Mouse (Mus musculus): ENCODE measurements around the gene Usp12. TPM values are rescaled to one million over a fixed set of nuclear protein-coding genes. Genes with fewer than 3 reads are reported as not detected.
A peak's percentile ranks its signal among the peaks of the same experiment; 100 is the strongest.

The Usp12 gene
- total and polyA plus RNA-seq, 3 experiments, result 24.5 TPM; not detected in 1

GRCm38 (mm10) chr5:146832769-146833448 is 38.1 kb upstream of the Usp12 start, which contains the start of gene Rpl21 (continued):
- TF ChIP-seq TAL1 (IDR thresholded peaks at IDR 0.05; ENCODE audit: low read length) (no peak), MXI1 (IDR thresholded peaks at IDR 0.05; ENCODE audit: low read depth, low read length) (peak; percentile 66), TBP (IDR thresholded peaks at IDR 0.05; ENCODE audit: low read depth, low read length) (peak; percentile 91)

GRCm38 (mm10) chr5:146832435-146832768 is 37.6 kb upstream of the Usp12 start:
- peaks cover 0 to 14% of the 10 kb centered on the region in 2 experiments; a peak in 2 of 4 replicates for H3K4me1 ChIP-seq (ENCODE audit: control insufficient read depth in 1 of 2, insufficient read depth in 2 of 2, low read length in 2 of 2)
- H3K9me3 ChIP-seq (replicated peaks; ENCODE audit: insufficient read depth, low read length), result no peaks in the 10 kb centered on the region
- no peak for DNase-seq (ENCODE audit: low read depth, low spot score)
- no peaks in the 10 kb centered on the region for H3K27me3 ChIP-seq (ENCODE audit: control insufficient read depth in 1 of 2, insufficient read depth in 2 of 2, low read length in 2 of 2)
- peaks cover 20% of the 10 kb centered on the region for H3K79me2 ChIP-seq (ENCODE audit: control insufficient read depth, insufficient read depth, low read length, poor library complexity)
- peak overlapping the region; percentile 59 to 95 for H3K4me3 ChIP-seq (ENCODE audit: control insufficient read depth in 1 of 2, insufficient read depth in 1 of 2, low read depth in 2 of 2, low read length in 2 of 2)
- peaks cover 12 to 26% of the 10 kb centered on the region in 2 experiments for H3K36me3 ChIP-seq (ENCODE audit: control insufficient read depth in 1 of 2, insufficient read depth in 2 of 2, low read length in 2 of 2)
- no peak for TF ChIP-seq MAZ (IDR thresholded peaks at IDR 0.05; ENCODE audit: low read depth, low read length)
- peak; percentile 75; the same call in 1 of the 2 replicates for TF ChIP-seq MXI1 (IDR thresholded peaks at IDR 0.05; ENCODE audit: low read depth, low read length)
- no peak for TF ChIP-seq BHLHE40 (IDR thresholded peaks at IDR 0.05; ENCODE audit: borderline replicate concordance, low read depth, low read length)
- 0 out of 4 replicates have a peak, but pooled peaks of 1 of the 2 experiments have one; percentile 42 for TF ChIP-seq EP300 (IDR thresholded peaks at IDR 0.05; ENCODE audit: low read depth in 1 of 2, low read length in 2 of 2)
- no peak for TF ChIP-seq GABPA (IDR thresholded peaks at IDR 0.05; ENCODE audit: low read depth, low read length)
- TF ChIP-seq KAT2A (conservative IDR thresholded peaks at IDR 0.05; ENCODE audit: low read depth, low read length), result no peak
- TF ChIP-seq TCF12 (IDR thresholded peaks at IDR 0.05; ENCODE audit: low read depth, low read length), result peak; percentile 62; the same call in 1 of the 2 replicates
- no peak for TF ChIP-seq GATA1 (IDR thresholded peaks at IDR 0.05; ENCODE audit: low read depth, low read length)
- no peak for TF ChIP-seq USF1 (IDR thresholded peaks at IDR 0.05; ENCODE audit: low read depth, low read length)
- TF ChIP-seq ZMIZ1 (IDR thresholded peaks at IDR 0.05; ENCODE audit: low read depth, low read length), result peak; percentile 72; the same call in 1 of the 2 replicates
- no peak; the same call in 1 of the 2 replicates for TF ChIP-seq NELFE (IDR thresholded peaks at IDR 0.05; ENCODE audit: low read depth, low read length)
- no peak; a peak in 1 of 4 replicates for TF ChIP-seq POLR2A (IDR thresholded peaks at IDR 0.05; ENCODE audit: control insufficient read depth in 1 of 2, insufficient read depth in 1 of 2, low read depth in 1 of 2, low read length in 2 of 2, poor library complexity in 1 of 2)
- peak overlapping the region; percentile 75 for H3K27ac ChIP-seq (ENCODE audit: control insufficient read depth, low read depth, low read length)
- H3K9ac ChIP-seq (ENCODE audit: control insufficient read depth, low read depth, low read length, poor library complexity, severe bottlenecking), result peak overlapping the region; percentile 80

- H3K36me3 ChIP-seq (ENCODE audit: control insufficient read depth in 1 of 2, insufficient read depth in 2 of 2, low read length in 2 of 2), result peaks cover 3 to 11% of the 10 kb centered on the region in 2 experiments
- H3K4me3 ChIP-seq (ENCODE audit: control insufficient read depth in 1 of 2, insufficient read depth in 1 of 2, low read depth in 2 of 2, low read length in 2 of 2), result no peak overlapping the region
- TF ChIP-seq NRF1 (IDR thresholded peaks at IDR 0.05; ENCODE audit: insufficient read depth, low read depth, low read length, poor library complexity, severe bottlenecking), result no peak
- TF ChIP-seq USF2 (IDR thresholded peaks at IDR 0.05; ENCODE audit: borderline replicate concordance in 1 of 2, insufficient read depth in 1 of 2, low read depth in 1 of 2, low read length in 2 of 2), result no peak
- no peak for TF ChIP-seq TCF12 (IDR thresholded peaks at IDR 0.05; ENCODE audit: low read depth, low read length)
- TF ChIP-seq MAZ (IDR thresholded peaks at IDR 0.05; ENCODE audit: low read depth, low read length), result no peak
- no peak for TF ChIP-seq TAL1 (IDR thresholded peaks at IDR 0.05; ENCODE audit: low read length)
- no peak for TF ChIP-seq POLR2A (IDR thresholded peaks at IDR 0.05; ENCODE audit: control insufficient read depth in 1 of 2, insufficient read depth in 1 of 2, low read depth in 1 of 2, low read length in 2 of 2, poor library complexity in 1 of 2)
- TF ChIP-seq RAD21 (IDR thresholded peaks at IDR 0.05; ENCODE audit: low read depth, low read length), result no peak
- no peak for TF ChIP-seq BHLHE40 (IDR thresholded peaks at IDR 0.05; ENCODE audit: borderline replicate concordance, low read depth, low read length)
- no peak for TF ChIP-seq ZKSCAN1 (IDR thresholded peaks at IDR 0.05; ENCODE audit: low read depth, low read length)
- no peak for TF ChIP-seq MEF2A (IDR thresholded peaks at IDR 0.05; ENCODE audit: extremely low read depth, insufficient replicate concordance, low read depth, low read length, poor library complexity, severe bottlenecking)
- no peak for TF ChIP-seq RCOR1 (IDR thresholded peaks at IDR 0.05; ENCODE audit: low read depth, low read length)
- no peak for TF ChIP-seq MAX (IDR thresholded peaks at IDR 0.05; ENCODE audit: low read length)
- TF ChIP-seq ETS1 (IDR thresholded peaks at IDR 0.05; ENCODE audit: low read depth, low read length), result no peak
- TF ChIP-seq EP300 (IDR thresholded peaks at IDR 0.05; ENCODE audit: low read depth in 1 of 2, low read length in 2 of 2), result no peak
- no peak for TF ChIP-seq HCFC1 (IDR thresholded peaks at IDR 0.05; ENCODE audit: low read depth, low read length)
- TF ChIP-seq SIN3A (IDR thresholded peaks at IDR 0.05; ENCODE audit: low read length), result no peak
- DNase-seq (ENCODE audit: low read depth, low spot score), result no peak
- H3K4me1 ChIP-seq (ENCODE audit: control insufficient read depth in 1 of 2, insufficient read depth in 2 of 2, low read length in 2 of 2), result peaks cover 0 to 12% of the 10 kb centered on the region in 2 experiments; a peak in 2 of 4 replicates
- H3K9ac ChIP-seq (ENCODE audit: control insufficient read depth, low read depth, low read length, poor library complexity, severe bottlenecking), result no peak overlapping the region
- no peak overlapping the region for H3K27ac ChIP-seq (ENCODE audit: control insufficient read depth, low read depth, low read length)
- no peaks in the 10 kb centered on the region for H3K27me3 ChIP-seq (ENCODE audit: control insufficient read depth in 1 of 2, insufficient read depth in 2 of 2, low read length in 2 of 2)
- no peaks in the 10 kb centered on the region for H3K9me3 ChIP-seq (replicated peaks; ENCODE audit: insufficient read depth, low read length)
- peaks cover 16% of the 10 kb centered on the region for H3K79me2 ChIP-seq (ENCODE audit: control insufficient read depth, insufficient read depth, low read length, poor library complexity)
Measured at GRCm38 (mm10) chr5:146829528-146829927, 34.7 kb upstream of the Usp12 start.
